Mouse (Mus musculus): ENCODE data around the gene Fgf4. TPM values are rescaled to one million over a fixed set of nuclear protein-coding genes. Genes with fewer than 3 reads are reported as not detected.
"Not testable (repeated sequence)": the region's sequence is repeated elsewhere in the genome, so short reads cannot be mapped to it uniquely, and the experiment has no call there.

The Fgf4 gene
- total RNA-seq, 1 experiment from 2014 or later = 0.23 TPM

DNA sequence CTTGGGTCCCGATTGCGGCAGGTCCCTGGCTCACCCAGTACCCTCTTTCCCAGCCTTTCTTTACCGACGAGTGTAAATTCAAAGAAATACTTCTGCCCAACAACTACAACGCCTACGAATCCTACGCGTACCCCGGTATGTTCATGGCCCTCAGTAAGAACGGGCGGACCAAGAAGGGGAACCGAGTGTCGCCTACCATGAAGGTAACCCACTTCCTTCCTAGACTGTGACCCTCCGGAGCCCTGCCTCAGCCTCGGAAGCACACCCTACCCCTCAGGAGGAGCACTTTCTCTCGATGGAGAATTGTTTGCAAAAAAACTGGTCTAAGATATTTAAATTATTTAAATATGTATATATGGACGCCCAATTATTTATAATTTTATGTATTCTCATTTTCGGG is 15.5 kb downstream of the Fgf4 start:
- ATAC-seq (ENCODE audit: extremely low read depth, insufficient number of reproducible peaks, low FRiP score, poor library complexity, severe bottlenecking) = no peak

DNA sequence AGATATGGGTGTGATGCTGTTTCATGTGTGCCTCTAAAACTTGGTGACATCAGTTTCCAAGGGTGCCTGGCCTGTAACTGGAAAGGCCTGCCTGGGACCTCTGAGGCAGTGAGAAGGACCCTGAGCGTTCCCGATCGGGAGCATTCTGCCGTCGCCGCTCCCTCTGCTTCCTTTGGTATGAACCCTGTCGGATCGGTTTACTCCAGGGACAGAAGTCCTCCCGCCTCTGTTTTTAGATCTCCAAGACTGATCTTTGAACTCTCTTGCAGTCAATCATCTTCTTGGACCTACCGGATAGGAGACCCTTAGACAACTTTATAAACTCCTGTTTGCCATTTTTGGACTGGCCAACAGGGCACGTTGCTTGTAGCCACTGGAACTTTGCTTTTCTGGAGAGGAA is 16.0 kb downstream of the Fgf4 start:
- ATAC-seq (ENCODE audit: extremely low read depth, insufficient number of reproducible peaks, low FRiP score, poor library complexity, severe bottlenecking) = no peak

DNA sequence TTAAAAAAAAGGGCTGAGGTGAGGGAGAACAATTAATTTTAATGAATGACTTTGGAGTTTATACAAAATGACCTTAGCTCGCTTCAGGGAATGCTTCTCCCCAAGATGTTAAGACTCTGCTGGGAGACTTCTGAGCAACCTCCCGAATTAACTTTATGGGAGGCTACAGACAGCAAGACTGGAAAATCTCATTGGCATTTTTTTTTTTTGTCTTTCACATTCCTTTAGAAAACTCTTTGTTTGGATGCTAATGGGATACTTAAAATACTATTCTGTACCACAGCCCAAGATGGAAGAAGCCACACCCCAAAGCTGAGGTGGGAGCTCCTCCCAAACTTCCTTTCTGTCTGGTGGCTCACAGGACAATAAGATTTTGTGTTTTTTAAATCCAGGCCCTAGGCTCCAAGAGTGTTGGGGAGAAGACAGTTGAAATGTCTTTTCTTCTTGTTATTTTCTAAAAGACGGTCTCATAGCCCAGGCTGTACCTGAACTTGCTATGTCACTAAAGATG is 17.0 kb downstream of the Fgf4 start:
- ATAC-seq (ENCODE audit: extremely low read depth, insufficient number of reproducible peaks, low FRiP score, poor library complexity, severe bottlenecking) = no peak

DNA sequence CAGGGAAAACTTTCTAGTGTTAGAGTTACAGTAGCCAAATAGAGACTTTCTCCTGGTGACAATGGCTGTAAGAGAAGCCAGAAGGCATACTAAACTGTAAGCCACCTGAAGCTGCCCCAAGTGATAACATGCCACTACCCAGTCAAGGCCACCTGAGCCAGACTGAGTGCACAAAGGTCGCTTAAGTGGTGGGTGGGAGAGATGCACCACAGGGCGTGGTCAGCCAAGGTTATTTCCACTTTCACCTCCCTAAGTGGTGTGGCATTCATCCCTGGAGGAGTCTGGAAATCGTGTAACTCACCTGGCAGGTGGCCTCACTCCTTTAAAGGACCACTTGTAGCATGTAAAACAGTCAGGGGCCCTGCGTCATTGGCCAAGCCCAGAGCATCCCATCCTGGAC is 20.0 kb downstream of the Fgf4 start:
- no peak for ATAC-seq (ENCODE audit: extremely low read depth, insufficient number of reproducible peaks, low FRiP score, poor library complexity, severe bottlenecking)

DNA sequence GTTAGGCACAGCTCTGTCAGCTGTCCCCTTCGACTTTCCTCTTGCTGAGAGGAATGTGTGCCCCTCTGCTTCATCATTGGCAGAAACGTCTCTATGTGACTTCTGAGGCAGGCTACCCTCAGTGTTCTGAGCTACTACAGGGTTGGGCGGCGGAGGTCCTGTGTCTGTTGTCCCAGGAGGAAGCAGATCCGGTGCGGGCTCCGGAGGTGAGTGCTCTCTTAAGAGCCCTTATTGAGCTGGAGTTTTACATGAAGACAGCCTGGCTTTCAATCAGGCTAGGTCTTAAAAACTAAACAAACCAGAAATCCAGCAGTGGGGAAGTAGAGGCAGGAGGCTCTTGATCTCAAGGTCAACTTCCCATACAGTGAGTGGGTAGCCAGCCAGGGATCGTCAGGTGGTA is 20.4 kb downstream of the Fgf4 start:
- no peak for ATAC-seq (ENCODE audit: extremely low read depth, insufficient number of reproducible peaks, low FRiP score, poor library complexity, severe bottlenecking)

DNA sequence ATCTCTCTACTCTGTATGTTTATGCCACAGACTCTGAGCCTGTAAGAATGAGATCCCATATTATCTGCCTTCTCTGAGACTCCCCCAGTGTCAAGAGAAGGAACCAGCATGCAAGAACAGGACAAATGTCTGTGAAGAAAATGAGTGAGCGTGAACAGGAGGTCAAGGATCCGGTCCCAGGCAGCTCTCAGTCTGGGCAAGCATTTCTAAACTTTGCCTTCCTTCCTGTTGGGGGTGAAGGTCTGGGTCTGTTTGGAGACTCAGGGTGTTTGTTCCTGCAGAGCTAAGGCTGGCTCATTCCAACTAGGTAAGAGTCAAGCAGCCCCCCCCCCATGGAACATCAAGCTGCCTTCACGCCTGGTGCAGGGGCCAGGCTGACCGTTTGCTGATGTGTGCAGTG is 25.3 kb downstream of the Fgf4 start:
- ATAC-seq (ENCODE audit: extremely low read depth, insufficient number of reproducible peaks, low FRiP score, poor library complexity, severe bottlenecking) = no peak

DNA sequence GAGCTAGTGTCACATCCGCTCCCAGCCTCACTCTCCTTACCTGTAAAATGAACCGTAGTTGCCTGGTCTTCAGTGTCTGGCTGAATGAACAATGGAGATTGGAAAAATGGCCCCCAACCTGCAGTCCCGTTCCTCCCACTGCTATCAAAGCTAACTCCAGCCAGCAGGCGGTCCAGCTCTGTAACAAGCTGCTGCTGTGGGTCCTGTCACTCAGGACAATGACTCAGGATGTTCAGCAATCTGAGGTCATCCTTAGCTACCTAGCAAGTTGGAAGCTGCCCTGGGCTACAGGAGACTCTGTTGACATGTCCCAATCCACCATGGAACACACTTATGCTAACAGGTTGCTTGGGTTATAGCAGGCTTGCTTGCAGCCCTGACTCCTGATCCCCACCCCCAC is 26.0 kb downstream of the Fgf4 start:
- ATAC-seq (ENCODE audit: extremely low read depth, insufficient number of reproducible peaks, low FRiP score, poor library complexity, severe bottlenecking) = no peak

DNA sequence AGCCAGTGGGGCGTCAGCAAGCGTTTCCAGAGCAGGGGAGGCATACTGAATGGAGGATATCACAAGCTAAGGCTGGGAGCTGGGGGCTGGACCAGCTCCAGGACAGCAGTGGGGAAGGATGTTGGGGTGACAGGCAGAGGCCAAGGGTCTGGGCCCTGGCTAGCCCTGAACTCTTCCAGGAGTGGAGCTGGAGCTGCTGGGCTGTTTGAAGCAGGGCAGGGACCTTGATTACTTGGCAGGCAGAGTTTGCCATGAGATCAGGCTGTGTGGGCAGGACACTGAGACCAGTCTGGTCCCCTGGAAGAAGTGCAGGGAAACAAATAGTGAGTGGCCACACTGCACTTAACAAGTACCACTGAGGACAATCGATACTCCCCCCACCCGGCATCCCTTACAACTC is 27.1 kb downstream of the Fgf4 start:
- no peak for ATAC-seq (ENCODE audit: extremely low read depth, insufficient number of reproducible peaks, low FRiP score, poor library complexity, severe bottlenecking)

DNA sequence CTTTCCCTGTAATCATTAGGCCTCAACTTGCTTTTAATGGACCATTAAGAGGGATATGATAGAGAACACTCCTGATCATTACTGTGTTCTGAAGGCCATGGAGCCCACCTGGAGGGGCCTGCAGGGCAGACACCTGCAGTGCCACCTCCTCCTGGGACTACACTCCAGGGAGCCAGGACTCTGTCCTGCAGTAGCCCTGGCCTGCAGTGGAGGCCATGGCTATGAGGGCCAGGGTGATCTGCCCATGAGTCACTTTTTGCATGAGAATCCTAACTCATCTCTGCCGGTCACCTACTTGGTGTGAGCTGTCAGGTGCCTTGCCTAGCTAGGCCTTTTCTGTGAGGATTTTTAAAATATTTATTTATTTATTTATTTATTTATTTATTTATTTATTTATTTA is 31.2 kb downstream of the Fgf4 start:
- ATAC-seq (ENCODE audit: extremely low read depth, insufficient number of reproducible peaks, low FRiP score, poor library complexity, severe bottlenecking) = no peak

DNA sequence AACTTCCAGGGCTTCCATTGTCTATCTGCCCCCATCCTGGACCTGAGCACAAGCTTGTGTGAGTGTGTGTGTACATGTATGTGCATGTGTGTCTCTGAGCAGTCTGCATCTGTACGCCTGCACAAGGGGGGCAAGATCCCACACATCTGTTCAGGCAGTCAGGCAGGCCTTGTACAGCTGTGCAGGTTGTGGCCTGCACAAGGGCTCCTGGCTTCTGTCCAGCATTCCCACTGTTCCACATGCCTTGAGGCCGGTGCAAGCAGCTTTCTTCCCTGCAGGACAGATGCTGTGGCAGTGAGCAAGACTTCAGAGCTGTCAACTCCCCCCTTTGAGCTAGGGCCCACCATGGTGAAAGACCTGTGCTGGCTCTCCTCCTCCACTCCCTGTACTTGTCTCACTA is 35.9 kb downstream of the Fgf4 start:
- no peak for ATAC-seq (ENCODE audit: extremely low read depth, insufficient number of reproducible peaks, low FRiP score, poor library complexity, severe bottlenecking)

DNA sequence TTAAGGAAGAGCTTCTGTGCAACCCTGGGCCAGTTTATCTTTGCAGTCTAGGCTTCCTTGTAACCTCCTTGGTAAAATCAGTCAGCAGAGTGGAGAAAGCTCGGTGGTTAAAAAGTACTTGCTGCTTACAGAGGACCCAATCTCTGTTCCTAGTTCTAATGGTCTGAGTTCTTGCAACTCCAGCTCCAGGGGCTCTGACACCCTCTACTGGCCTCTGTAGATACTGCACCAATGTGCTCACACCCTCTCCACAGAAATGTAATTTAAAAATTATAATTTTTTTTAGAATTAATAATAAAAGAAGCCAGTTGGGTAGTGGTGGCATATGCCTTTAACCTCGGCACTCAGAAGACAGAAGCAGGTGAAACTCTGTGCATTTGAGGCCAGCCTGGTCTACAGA is 40.5 kb downstream of the Fgf4 start:
- no peak for ATAC-seq (ENCODE audit: extremely low read depth, insufficient number of reproducible peaks, low FRiP score, poor library complexity, severe bottlenecking)

DNA sequence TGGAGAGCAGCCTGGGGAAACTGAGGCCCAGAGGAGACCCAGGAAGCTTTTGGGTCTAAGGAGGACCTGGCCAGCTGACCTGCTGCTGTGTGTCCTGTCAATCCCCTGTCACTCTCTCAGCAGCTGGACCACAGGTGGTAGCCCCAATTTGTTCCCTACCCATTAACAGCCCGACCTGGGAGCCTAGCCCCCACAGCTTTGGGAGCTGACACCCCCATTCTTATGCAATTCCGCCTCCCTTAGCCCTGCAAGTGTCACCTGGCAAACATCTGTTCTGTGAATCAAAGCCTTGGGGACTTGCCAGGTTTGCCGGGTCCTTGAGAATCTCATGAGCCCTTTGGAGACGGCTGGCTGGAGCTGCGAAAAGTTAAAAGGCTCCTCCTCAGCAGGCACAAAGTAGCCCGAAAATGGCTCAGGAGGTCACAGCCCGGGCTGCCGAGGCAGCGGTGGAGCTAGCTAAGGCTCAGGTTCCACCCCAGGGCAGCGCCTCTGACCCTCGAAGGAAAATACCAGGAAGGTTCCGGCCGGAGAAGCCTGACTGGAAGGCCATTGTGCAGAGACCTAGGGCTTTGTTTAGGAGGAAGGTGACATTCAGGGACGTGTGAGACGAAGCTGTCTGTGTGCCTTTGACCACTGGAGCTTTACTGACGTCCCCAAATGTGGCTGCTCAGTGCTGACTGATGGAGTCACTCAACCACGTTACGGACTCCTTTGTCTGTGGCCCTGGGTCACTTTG is 41.6 kb downstream of the Fgf4 start:
- no peak for ATAC-seq (ENCODE audit: extremely low read depth, insufficient number of reproducible peaks, low FRiP score, poor library complexity, severe bottlenecking)

DNA sequence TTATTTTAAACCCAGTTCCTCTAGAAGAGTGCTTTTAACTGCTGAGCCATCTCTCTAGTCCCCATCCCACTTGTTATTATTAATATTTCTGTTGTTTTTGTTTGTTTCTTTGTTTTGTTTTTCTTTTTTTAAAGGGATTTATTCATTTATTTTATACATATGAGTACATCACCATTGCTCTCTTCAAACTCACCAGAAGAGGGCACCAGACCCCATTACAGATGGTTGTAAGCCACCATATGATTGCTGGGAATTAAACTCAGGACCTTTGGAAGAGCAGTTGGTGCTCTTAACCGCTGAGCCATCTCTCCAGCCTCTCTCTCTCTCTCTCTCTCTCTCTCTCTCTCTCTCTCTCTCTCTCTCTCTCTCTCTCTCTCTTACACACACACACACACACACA is 43.5 kb downstream of the Fgf4 start:
- ATAC-seq (ENCODE audit: extremely low read depth, insufficient number of reproducible peaks, low FRiP score, poor library complexity, severe bottlenecking) = not testable (repeated sequence)

DNA sequence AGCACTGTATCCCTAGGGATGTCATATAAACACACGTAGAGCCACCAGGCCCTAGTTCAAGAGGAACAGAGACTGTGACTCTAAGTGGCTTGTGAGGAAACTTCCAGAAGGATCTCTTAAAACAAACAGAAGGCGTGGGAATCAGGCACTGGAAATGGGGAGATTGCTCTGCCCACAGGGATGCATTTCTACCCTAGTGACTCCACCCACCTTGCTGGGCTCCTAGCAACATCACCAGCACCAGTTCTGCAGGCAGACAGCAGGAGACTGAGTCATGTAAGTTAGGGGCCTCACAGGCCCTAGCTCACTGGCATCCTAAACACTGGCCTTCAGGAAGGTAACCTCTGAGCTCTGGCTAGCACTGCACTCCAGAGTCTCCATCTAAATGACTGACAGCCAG is 44.7 kb downstream of the Fgf4 start:
- no peak for ATAC-seq (ENCODE audit: extremely low read depth, insufficient number of reproducible peaks, low FRiP score, poor library complexity, severe bottlenecking)

DNA sequence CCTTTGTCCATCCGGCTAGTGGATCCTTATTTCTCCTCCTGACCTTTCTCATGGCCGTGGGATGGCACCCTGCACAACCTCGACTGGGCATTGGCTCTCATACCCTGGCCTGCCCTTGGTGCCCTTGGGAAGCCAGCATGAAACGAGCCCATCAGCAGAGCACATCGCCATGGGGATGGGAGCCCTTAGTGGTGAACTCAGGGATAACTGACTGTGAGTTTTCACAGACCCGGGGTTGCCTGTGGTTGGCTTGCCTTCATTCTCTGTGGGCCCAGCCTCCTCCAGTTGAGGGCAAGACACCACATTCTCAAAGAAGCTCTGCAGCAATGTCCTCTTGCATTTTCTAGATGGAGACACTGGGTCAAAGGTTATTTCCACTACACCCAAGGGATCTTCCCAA is 45.2 kb downstream of the Fgf4 start:
- ATAC-seq (ENCODE audit: extremely low read depth, insufficient number of reproducible peaks, low FRiP score, poor library complexity, severe bottlenecking) = no peak

DNA sequence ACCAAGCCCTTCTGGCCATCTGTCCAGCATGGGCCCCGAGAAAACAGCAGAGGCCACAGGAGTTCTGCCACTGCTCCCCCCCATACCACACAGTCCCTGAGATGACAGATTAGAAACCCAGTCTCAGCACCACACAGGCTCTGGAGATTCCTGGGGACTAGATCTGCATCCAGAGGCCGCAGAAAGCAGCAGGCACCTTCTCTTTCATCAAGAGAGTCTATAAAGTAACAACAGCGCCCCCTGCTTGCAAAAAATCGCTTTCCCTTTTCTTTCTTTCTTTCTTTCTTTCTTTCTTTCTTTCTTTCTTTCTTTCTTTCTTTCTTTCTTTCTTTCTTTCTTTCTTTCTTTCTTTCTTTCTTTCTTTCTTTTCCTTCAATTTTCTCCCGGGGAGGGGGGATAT is 47.0 kb downstream of the Fgf4 start:
- ATAC-seq (ENCODE audit: extremely low read depth, insufficient number of reproducible peaks, low FRiP score, poor library complexity, severe bottlenecking) = no peak

DNA sequence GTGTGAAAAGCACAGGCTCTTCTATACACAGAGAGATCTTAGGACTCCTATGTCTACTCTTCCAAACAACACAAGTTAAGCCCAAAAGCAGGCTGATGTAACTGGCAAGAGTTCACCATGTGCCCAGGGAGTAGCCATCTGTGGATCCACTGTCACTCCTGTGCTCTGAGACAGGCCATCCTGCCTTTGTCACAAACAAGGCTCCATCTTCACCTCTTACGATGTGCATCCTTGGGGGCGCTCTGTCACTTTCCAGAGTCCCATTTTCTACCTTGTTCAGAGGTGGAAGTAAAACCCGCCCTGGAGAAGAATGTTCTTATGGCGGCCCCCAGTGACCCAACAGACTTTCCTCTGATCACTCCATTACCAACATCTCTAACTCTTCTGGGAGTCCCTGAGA is 47.5 kb downstream of the Fgf4 start:
- ATAC-seq (ENCODE audit: extremely low read depth, insufficient number of reproducible peaks, low FRiP score, poor library complexity, severe bottlenecking) = no peak

DNA sequence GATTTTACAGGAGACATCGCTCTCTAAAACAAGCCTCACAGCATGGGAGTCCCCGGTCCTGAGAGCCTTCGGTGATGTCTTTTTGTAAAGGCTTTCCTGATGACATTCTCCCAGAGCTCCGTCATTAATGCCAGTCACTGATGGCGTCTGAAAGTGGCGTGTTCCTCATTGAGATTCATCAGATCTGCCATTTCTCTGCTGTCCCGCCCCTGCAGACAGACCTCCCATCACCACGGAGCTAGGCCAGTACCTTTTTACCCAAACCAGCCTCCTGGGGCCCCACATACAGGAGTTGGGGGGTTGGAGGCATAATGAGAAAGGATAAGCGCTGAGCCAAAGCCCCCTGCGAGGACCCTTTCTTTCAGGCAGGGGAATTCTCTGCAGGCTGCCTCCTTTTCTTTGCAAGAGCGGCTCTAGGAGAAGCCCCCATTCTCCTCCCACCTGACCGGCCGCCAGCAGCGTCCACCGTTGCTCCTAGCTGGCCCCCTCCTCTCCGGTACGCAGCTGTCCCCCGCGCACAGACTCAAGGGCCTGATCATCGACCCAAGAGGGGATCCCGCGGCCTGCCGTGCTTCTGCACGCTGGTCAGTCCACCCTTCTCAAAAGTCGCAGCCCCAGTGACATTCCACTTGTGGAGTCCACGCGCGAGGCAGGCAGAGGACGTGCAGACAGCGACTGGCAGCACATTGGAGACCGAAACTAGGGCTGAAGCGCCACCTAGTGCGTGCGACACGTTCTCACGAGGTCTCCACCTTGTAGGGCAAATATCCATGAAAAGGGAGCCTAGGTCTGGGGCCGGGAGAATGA is 48.3 kb downstream of the Fgf4 start:
- peak; percentile 42; the same call in 1 of the 2 replicates for ATAC-seq (ENCODE audit: extremely low read depth, insufficient number of reproducible peaks, low FRiP score, poor library complexity, severe bottlenecking)

DNA sequence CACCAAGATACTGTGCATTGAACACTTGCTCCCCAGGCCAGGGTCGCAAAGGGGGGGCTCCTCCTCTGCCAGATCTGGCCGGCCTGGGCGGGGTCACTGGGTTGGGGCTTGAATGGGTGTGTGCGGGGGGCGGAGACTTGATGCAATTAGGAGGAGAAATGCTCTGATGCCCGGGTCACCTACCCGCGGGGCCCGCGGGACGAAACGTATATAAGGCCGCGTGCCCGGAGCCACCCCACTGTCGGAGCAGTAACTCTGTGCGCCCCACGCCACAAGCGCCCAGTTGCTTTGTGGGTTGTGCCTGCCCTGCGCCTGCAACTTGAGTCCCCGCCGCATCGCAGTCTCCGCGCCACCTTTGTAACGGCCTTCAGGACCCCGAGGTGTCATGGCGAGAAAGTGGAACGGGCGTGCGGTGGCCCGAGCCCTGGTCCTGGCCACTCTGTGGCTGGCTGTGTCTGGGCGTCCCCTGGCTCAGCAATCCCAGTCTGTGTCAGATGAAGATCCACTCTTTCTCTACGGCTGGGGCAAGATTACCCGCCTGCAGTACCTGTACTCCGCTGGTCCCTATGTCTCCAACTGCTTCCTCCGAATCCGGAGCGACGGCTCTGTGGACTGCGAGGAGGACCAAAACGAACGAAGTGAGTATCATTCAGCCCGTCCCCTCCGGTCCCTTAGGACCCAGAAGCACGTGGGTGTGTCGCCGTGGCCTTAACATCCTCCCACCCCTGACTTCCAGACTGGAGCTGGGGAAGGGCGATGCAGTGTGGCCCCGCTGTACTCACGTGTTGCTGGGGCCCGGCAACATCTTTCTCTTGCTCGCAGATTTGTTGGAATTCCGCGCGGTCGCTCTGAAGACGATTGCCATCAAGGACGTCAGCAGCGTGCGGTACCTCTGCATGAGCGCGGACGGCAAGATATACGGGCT is 49.4 kb downstream of the Fgf4 start, which contains the start of gene Fgf15:
TSS of gene Fgf15 (plus strand) at position 238 of the 925 bp plus-strand sequence.
- ATAC-seq (ENCODE audit: extremely low read depth, insufficient number of reproducible peaks, low FRiP score, poor library complexity, severe bottlenecking) = no peak

Measured in neutrophil, adult 5-6 weeks (primary cell).